Mouse (Mus musculus): ENCODE results near the gene Tmem98.

The Tmem98 gene

DNA sequence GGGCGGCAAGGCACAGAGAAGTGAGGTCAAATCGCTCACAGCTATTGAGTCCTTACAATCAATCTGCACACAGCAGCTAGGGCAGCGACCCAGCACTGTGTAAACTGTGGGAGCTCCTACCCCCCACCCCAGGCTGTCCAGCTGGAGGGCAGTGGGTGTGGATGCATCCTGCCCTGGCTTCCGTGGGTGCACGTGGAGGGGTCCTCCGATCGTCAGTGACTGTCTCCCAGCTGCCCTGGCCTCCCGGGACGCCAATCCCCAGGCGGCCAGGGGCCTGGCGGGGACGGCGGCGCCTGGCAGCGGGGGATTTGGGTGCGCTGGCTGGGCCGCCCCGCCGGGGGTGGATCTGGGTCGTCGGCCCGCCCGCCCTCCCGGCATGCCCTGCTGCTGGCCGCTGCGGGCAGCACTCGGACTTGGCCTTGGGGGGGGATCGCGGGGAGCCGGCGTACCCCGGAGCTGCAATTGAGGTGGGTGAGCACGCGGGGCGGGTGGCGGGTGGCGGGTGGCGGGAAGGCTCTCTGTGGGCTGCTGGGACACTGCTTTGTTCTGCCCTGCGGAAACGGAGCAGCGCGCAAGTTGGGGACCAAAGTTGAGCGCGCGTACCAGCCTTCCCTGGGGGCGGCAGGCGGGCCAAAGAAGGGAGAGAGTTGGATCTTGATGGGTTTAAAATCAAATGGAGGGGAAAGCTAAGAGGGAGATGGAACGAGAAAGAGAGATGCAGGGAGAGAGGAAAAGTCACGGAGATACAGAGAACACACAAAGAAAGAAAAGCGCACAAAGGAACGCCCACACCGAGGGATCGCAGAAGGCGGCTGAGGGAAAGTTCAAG, at the start of gene Tmem98:
Tmem98 (plus strand) TSS at position 183 of the 829 bp plus-strand sequence.
- no peak for DNase-seq (ENCODE audit: low spot score)

GRCm38 (mm10) chr11:80761285-80761974, 48.5 kb upstream of the Tmem98 start:
- no peak for DNase-seq (ENCODE audit: low spot score)

- DNase-seq (ENCODE audit: low spot score) = no peak
Measured at GRCm38 (mm10) chr11:80762066-80762465, 47.9 kb upstream of the Tmem98 start.

DNA sequence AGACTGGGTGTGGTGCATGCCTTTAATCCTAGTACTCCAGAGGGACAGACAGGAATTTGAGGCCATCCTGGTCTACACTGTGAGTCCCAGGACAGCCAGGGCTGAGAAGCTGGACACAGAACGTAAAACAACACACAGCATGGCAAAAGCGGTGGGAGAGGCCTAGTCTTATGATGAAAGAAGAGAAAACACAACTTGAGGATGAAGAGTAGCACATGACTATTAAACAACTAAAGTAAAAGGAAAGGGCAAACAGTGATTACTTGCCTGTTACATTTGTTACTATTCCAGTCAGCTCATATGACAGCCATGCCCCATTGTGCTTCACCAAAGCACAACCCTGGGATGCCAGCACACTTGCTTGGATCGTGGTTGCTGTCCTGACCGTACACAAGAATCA, 43.9 kb upstream of the Tmem98 start:
- no peak for DNase-seq (ENCODE audit: low spot score)

DNA sequence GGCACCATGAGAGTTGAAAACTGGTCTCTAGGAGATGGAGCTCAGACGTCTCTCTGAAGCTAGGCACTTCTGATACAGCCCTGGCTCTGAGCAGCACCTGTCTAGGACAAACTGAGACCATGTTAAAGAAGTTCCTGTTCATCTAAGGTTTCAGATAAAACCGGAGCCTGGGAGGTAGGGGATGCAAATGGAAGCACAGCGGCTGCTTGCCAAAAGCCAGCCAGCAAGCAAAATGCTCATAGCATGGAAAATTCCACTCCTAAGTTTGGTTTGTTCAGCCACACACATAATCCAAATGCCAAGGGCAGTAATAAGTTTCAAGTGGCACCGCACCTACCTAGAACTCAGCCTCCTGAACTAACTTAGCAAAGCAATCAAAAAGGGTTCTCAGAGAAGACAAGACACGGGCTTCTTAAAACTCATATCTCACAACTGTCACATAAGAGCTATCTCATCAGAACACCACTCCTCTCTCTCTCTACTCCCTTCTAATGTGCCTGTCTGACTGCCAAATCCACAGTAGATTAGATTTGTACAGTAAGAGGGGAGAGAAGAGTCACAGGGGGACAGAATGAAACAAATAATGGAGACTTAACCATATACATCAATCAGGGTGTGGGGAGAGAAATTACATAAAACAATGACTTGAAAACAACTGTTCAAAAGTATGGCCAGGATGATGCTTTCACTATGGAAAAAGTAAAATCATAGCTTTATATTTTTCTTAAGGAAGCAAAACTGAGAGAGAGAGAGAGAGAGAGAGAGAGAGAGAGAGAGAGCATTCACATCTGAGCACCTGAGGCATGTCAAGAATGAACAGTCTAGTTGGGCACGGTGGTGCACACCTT, 43.3 kb upstream of the Tmem98 start:
- DNase-seq (ENCODE audit: low spot score) = no peak

GRCm38 (mm10) chr11:80767320-80767617, 42.7 kb upstream of the Tmem98 start:
- no peak for DNase-seq (ENCODE audit: low spot score)

GRCm38 (mm10) chr11:80771186-80771585, 38.8 kb upstream of the Tmem98 start:
- DNase-seq (ENCODE audit: low spot score) = no peak

DNA sequence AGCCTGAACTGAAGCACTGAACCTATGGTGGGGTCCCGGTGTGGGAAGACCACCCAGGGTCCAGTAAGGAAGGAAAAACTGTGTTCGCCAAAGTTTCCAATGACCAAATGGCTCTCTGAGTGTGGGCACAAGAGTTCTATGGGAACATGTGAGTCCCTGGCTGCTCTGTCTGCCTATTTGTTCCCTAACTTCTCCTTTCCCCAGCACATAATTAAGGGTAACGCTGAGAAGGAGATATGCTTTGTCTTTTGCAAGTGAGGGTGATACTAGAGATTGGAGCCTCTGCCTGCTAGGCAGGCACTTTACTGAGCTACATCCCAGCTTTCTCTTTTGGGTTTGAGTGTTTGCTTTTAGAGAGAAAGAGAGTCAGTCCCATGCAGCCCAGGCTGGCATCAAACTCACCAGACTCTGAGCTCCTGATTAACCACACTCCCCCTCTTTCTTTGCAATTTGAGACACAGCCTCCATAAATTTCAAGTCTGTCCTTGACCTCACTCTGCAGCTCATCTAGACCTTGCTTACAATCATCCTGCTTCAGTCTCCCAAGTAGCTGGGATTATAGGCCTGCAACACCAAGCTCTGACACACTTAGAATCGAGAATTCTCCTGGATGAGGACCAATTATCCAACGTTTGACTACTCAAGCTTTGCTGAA, 38.3 kb upstream of the Tmem98 start:
- no peak for DNase-seq (ENCODE audit: low spot score)

- no peak for DNase-seq (ENCODE audit: low spot score)
Measured at GRCm38 (mm10) chr11:80772595-80773210, 37.3 kb upstream of the Tmem98 start.

GRCm38 (mm10) chr11:80775535-80775934, 34.4 kb upstream of the Tmem98 start:
- no peak for DNase-seq (ENCODE audit: low spot score)

GRCm38 (mm10) chr11:80777708-80778107, 32.3 kb upstream of the Tmem98 start:
- DNase-seq (ENCODE audit: low spot score) = no peak

- DNase-seq (ENCODE audit: low spot score) = no peak
Measured at GRCm38 (mm10) chr11:80778157-80778556, 31.8 kb upstream of the Tmem98 start.

- no peak for DNase-seq (ENCODE audit: low spot score)
Measured at GRCm38 (mm10) chr11:80778916-80779526, 31.0 kb upstream of the Tmem98 start.

- peak; percentile 84 for DNase-seq (ENCODE audit: low spot score)
Measured at GRCm38 (mm10) chr11:80779527-80780344, 30.2 kb upstream of the Tmem98 start, which contains the start of gene Myo1d. TSS of gene Myo1d (minus strand) at chr11:80780025.

DNA sequence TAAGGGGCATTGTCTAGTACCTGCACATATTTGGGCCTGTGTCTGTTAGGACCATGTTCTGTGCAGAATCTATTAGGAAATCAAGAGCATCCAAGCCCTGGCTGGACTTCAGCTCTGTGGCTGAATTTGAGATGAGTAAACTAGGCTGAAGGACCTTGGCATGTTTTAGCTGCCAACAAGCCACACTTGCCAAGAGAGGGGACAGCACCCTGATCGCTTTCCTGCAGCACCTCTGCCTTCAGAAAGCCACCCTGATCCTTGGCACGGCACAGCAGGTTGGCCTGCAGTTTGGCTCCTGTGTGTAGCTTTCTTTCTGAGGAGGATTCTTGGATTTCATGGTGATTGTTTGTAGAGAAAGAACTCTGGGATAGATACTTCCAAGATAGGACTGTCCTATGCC, 28.4 kb upstream of the Tmem98 start:
- DNase-seq (ENCODE audit: low spot score) = no peak

DNA sequence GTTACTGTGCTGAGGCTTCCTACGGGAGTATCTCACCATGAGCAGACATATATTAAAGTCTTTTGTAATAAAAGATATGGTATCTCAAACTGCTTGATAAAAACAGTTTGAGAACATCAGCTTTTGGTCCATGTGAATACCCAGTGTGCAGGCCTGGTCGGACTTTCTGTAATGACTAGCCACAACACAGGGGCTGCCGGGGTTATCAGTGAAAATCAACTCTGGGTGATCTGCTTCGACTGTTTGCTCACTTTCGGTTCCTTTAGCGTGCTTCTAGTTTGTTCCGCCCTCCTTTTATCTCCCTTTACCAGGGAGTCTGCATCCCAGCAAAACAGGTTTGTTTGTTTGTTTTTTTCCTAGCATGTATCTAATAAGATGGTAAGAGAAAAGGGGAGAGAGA, 26.5 kb upstream of the Tmem98 start:
- DNase-seq (ENCODE audit: low spot score) = no peak

- DNase-seq (ENCODE audit: low spot score) = no peak
Measured at GRCm38 (mm10) chr11:80784294-80784743, 25.7 kb upstream of the Tmem98 start.

- no peak for DNase-seq (ENCODE audit: low spot score)
Measured at GRCm38 (mm10) chr11:80785672-80786071, 24.3 kb upstream of the Tmem98 start.

DNA sequence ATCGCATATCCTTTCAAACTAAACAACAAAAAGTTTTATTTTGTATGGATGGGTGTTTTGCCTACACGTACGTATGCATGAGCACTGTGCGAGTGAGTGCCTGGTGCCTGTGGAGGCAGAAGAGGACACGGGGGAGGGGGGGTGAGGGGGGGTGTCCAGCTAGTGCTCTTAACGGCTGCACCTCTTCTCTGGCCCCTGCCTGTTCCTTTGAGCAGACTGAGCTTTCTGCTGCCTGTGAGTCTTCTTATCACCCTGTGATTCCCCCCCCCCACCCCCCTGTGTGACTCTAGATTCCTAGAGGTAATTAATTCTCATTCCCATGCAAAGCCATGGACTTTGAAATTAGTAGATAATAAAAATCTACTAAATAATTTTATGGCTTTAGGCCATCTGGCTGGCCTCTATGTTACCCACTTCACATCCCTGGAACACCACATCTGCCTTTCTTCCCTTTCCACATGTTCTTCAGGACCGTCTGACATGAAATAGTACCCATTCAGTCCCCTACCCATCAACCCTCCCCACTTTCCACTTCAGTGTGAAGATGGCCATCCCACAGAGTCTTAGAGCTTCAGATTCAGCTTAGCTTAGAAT, 20.2 kb upstream of the Tmem98 start:
- DNase-seq (ENCODE audit: low spot score) = no peak

DNA sequence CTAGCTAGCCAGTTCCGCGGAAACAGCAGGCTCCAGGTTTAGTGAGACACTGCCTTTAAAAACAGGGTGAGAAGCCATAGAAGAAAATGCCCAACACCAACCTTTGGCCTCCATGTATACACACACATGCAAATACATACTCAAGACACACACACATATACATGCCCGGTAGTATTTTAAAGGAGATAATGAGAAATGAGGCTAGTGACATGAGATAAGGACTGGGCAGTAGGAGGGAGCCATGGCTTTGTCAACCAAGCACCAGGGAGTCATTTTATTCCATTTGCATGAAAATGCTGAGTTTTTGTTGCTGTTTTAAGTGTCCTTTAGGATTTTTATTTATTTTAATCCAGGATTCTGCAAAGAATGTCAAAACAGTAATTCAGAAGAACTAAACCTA, 19.6 kb upstream of the Tmem98 start:
- no peak for DNase-seq (ENCODE audit: low spot score)
